Mouse (Mus musculus) kidney, adult 18-20 months (tissue): Measurements from ENCODE around the gene Evi2a.

ENCODE experiments used
- DNase-seq: peaks from one replicate; pipeline ENCODE4 v3.0.0; 2021

Evi2a gene

GRCm38 (mm10) chr11:79523560-79524309, 6.7 kb downstream of the Evi2a start, which contains the start of gene Evi2b:
TSS of gene Evi2b (minus strand) at chr11:79523762.
- DNase-seq, result no peak

- DNase-seq, result no peak
Observed at GRCm38 (mm10) chr11:79522944-79523343, 7.5 kb downstream of the Evi2a start.

GRCm38 (mm10) chr11:79521930-79522329, 8.5 kb downstream of the Evi2a start:
- DNase-seq, result no peak

- DNase-seq, result no peak
Observed at GRCm38 (mm10) chr11:79520772-79521171, 9.6 kb downstream of the Evi2a start.

- DNase-seq, result no peak
Observed at GRCm38 (mm10) chr11:79519878-79520291, 10.5 kb downstream of the Evi2a start.

- no peak for DNase-seq
Observed at GRCm38 (mm10) chr11:79519299-79519698, 11.1 kb downstream of the Evi2a start.

- DNase-seq, result no peak
Observed at GRCm38 (mm10) chr11:79515798-79516197, 14.6 kb downstream of the Evi2a start.

- DNase-seq, result no peak
Observed at GRCm38 (mm10) chr11:79515331-79515730, 15.1 kb downstream of the Evi2a start.

GRCm38 (mm10) chr11:79511970-79512369, 18.4 kb downstream of the Evi2a start:
- no peak for DNase-seq

- no peak for DNase-seq
Observed at GRCm38 (mm10) chr11:79504506-79504905, 25.9 kb downstream of the Evi2a start.

GRCm38 (mm10) chr11:79503845-79504244, 26.6 kb downstream of the Evi2a start, which contains the start of gene Omg:
TSS of gene Omg (minus strand) at chr11:79504084.
- no peak for DNase-seq

GRCm38 (mm10) chr11:79502917-79503316, 27.5 kb downstream of the Evi2a start:
- no peak for DNase-seq

- peak; percentile 4 for DNase-seq
Observed at GRCm38 (mm10) chr11:79494976-79495800, 35.2 kb downstream of the Evi2a start.

GRCm38 (mm10) chr11:79484721-79485120, 45.7 kb downstream of the Evi2a start:
- no peak for DNase-seq

GRCm38 (mm10) chr11:79483876-79484528, 46.4 kb downstream of the Evi2a start:
- no peak for DNase-seq

GRCm38 (mm10) chr11:79483392-79483791, 47.0 kb downstream of the Evi2a start:
- no peak for DNase-seq
